Mouse (Mus musculus) midbrain, postnatal 0 days (tissue): ENCODE results near the gene Srgap3. TPM values are rescaled to one million over a fixed set of nuclear protein-coding genes. Genes with fewer than 3 reads are reported as not detected.
"Not testable (repeated sequence)": the region's sequence is repeated elsewhere in the genome, so short reads cannot be mapped to it uniquely, and the experiment has no call there.

Experiments
- ATAC-seq: fragments of 200-750 bp; cut with Nextera tagmentation; 2 replicates; pipeline ENCODE4 v1.8.0; 2017; ENCODE audit warnings: moderate number of reproducible peaks, mild to moderate bottlenecking, moderate TSS enrichment, moderate library complexity; ENCODE audit not compliant: low FRiP score
- DNase-seq: peaks from one replicate; pipeline ENCODE4 v3.0.0-alpha.2; 2015; ENCODE audit warnings: low spot score
- H3K27ac ChIP-seq: fragments of 300-500 bp; sonication (generic); 2 replicates; pipeline ENCODE4 v1.5.1; 2014; ENCODE audit warnings: low read depth, mild to moderate bottlenecking, low read length, mixed read lengths
- H3K27me3 ChIP-seq: fragments of 300-500 bp; sonication (generic); 2 replicates; pipeline ENCODE4 v1.6.1; 2014; ENCODE audit warnings: low read length, control low read depth, mixed read lengths; ENCODE audit not compliant: insufficient read depth
- H3K36me3 ChIP-seq: fragments of 300-500 bp; sonication (generic); 2 replicates; pipeline ENCODE4 v1.6.1; 2014; ENCODE audit warnings: low read length, control low read depth, mixed read lengths; ENCODE audit not compliant: insufficient read depth
- H3K4me1 ChIP-seq: fragments of 300-500 bp; sonication (generic); 2 replicates; pipeline ENCODE4 v1.6.1; 2014; ENCODE audit warnings: mild to moderate bottlenecking, control low read depth, antibody characterized with exemption, low read length, mixed read lengths; ENCODE audit not compliant: insufficient read depth
- H3K4me2 ChIP-seq: fragments of 300-500 bp; sonication (generic); 2 replicates; pipeline ENCODE4 v1.6.1; 2014; ENCODE audit warnings: low read depth, mild to moderate bottlenecking, low read length, mixed read lengths; ENCODE audit not compliant: poor library complexity, severe bottlenecking
- H3K4me3 ChIP-seq: fragments of 300-500 bp; sonication (generic); 2 replicates; pipeline ENCODE4 v1.5.1; 2014; ENCODE audit warnings: low read depth, mild to moderate bottlenecking, low read length, moderate library complexity
- H3K9ac ChIP-seq: fragments of 300-500 bp; sonication (generic); replicated peaks from 2 replicates; pipeline ENCODE4 v1.6.1; 2014; ENCODE audit warnings: mild to moderate bottlenecking, low read length, moderate library complexity, mixed read lengths; ENCODE audit not compliant: poor library complexity, severe bottlenecking
- H3K9me3 ChIP-seq: fragments of 300-500 bp; sonication (generic); 2 replicates; pipeline ENCODE4 v1.6.1; 2016; ENCODE audit warnings: low read length, control low read depth
- CTCF ChIP-seq: IDR thresholded peaks from 2 replicates; pipeline ENCODE4 v1.5.1; 2016; ENCODE audit warnings: antibody characterized with exemption, mild to moderate bottlenecking
- WGBS: fragments of 180-500 bp; shearing (Covaris S2); extraction: QIAGEN DNeasy Blood & Tissue Kit; methylation state at CpG from one replicate; pipeline ENCODE4 v1.1.7; 2014; 5-methylcytosine and 5-hydroxymethylcytosine counted together
- polyA plus RNA-seq: library from polyadenylated mRNA; unstranded; fragments of >200 nt; fragmentation: Nextera tagmentation; extraction: Ambion mirVana; gene quantifications from 2 replicates; pipeline ENCODE4 v1.2.1, GENCODE M21; 2015
- total RNA-seq: library from RNA; depleted of rRNA; stranded (reverse); fragments of >200 nt; gene quantifications from 2 replicates; pipeline ENCODE4 v1.2.3, GENCODE M21; 2014

The Srgap3 gene
- total and polyA plus RNA-seq, 2 experiments from 2014 or later: 29.8 to 58.6 TPM

- H3K4me1 ChIP-seq: peaks cover 16% of the 10 kb centered on the region; the same call in 1 of the 2 replicates
- WGBS: 84% methylated on average over 9 of the region's 9 CpGs
- no peak overlapping the region for H3K4me3 ChIP-seq
- no peaks in the 10 kb centered on the region for H3K27me3 ChIP-seq
- no peak overlapping the region for H3K9ac ChIP-seq
- no peaks in the 10 kb centered on the region for H3K9me3 ChIP-seq
- H3K27ac ChIP-seq: no peak overlapping the region
- no peaks in the 10 kb centered on the region for H3K36me3 ChIP-seq
- H3K4me2 ChIP-seq: no peak overlapping the region
- peak; percentile 10; the same call in 1 of the 2 replicates for TF ChIP-seq CTCF
- DNase-seq (no peak), ATAC-seq (no peak)
Measured at GRCm38 (mm10) chr6:112868197-112868957, 78.7 kb downstream of the Srgap3 start.

DNA sequence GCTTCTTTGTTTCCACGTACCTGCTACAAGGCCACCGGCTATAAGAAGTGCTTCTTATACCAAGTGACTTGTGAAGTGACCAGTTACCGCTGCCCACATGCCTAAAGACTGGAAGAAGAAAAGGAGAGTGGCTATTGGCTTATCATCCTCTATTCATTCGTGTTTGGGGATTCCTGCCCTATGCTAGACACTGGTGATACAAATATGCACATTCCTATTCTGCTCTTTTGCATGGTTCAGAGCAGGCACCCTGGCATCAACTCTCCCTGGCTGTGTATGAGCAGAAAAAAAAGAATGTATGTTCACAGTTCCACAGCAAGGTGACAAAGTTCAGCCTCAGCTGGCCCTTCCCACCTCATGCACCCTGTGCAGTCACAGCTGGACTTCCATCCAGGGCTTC lies 81.0 kb downstream of the Srgap3 start:
- H3K4me3 ChIP-seq: no peak overlapping the region
- WGBS: 66% methylated on average over 4 of the region's 4 CpGs
- no peak overlapping the region for H3K4me2 ChIP-seq
- no peak overlapping the region for H3K9ac ChIP-seq
- peaks cover 14% of the 10 kb centered on the region; the same call in 1 of the 2 replicates for H3K4me1 ChIP-seq
- no peaks in the 10 kb centered on the region for H3K27me3 ChIP-seq
- ATAC-seq (no peak), DNase-seq (no peak)
- H3K9me3 ChIP-seq: no peaks in the 10 kb centered on the region
- TF ChIP-seq CTCF: no peak
- no peak overlapping the region for H3K27ac ChIP-seq
- no peaks in the 10 kb centered on the region for H3K36me3 ChIP-seq

DNA sequence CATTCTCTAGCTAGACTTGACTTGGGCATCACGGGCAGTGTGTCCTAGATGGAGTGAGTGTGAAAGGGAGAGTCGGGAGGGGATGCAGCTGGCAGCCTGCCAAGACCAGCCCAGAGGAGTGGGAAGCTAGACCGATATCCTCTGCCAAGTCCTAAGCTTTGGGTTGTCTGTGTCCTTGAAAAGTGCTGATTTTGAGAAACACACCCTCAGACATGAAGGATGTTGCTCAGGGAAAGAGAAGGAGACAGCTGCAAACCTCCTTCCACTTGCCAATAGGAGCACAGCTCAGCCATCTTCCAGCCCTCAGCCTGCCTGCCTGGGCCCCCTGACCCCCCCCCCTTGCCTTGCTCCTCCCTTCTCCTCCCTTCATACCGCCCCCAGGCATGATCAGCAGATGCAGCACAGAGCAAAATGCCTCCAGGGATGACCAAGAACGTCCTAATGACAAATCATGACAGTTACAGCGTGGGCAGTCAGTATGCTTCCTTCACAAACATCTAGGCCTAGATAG lies 82.0 kb downstream of the Srgap3 start:
- Histone ChIP-seq H3K4me1 (peaks cover 14% of the 10 kb centered on the region; the same call in 1 of the 2 replicates), H3K9me3 (no peaks in the 10 kb centered on the region), H3K27ac (peak overlapping the region; percentile 38; the same call in 1 of the 2 replicates), H3K27me3 (no peaks in the 10 kb centered on the region), H3K4me3 (no peak overlapping the region), H3K4me2 (0 out of 2 replicates have a peak overlapping the region, but pooled peaks have one; percentile 9), H3K36me3 (no peaks in the 10 kb centered on the region), H3K9ac (no peak overlapping the region)
- 25% methylated on average over 6 of the region's 6 CpGs for WGBS
- DNase-seq (peak; percentile 55), ATAC-seq (peak; percentile 35; the same call in 1 of the 2 replicates)
- TF ChIP-seq CTCF: no peak

GRCm38 (mm10) chr6:112862465-112862864 lies 84.6 kb downstream of the Srgap3 start:
- H3K4me2 ChIP-seq: no peak overlapping the region
- no peak overlapping the region for H3K27ac ChIP-seq
- DNase-seq: no peak
- no peaks in the 10 kb centered on the region for H3K9me3 ChIP-seq
- H3K4me1 ChIP-seq: peaks cover 14% of the 10 kb centered on the region; the same call in 1 of the 2 replicates
- WGBS: 86% methylated on average over 7 of the region's 7 CpGs
- no peak for ATAC-seq
- H3K9ac ChIP-seq: no peak overlapping the region
- no peaks in the 10 kb centered on the region for H3K27me3 ChIP-seq
- no peaks in the 10 kb centered on the region for H3K36me3 ChIP-seq
- no peak overlapping the region for H3K4me3 ChIP-seq
- TF ChIP-seq CTCF: no peak

GRCm38 (mm10) chr6:112861351-112862297 lies 85.4 kb downstream of the Srgap3 start:
- no peak for DNase-seq
- Histone ChIP-seq H3K27me3 (no peaks in the 10 kb centered on the region), H3K9me3 (no peaks in the 10 kb centered on the region), H3K9ac (no peak overlapping the region), H3K27ac (no peak overlapping the region), H3K4me2 (no peak overlapping the region), H3K36me3 (no peaks in the 10 kb centered on the region), H3K4me1 (peaks cover 18% of the 10 kb centered on the region; the same call in 1 of the 2 replicates), H3K4me3 (no peak overlapping the region)
- no peak for TF ChIP-seq CTCF
- ATAC-seq: no peak
- WGBS: 69% methylated on average over 11 of the region's 11 CpGs

GRCm38 (mm10) chr6:112860290-112860689 lies 86.8 kb downstream of the Srgap3 start:
- not testable (repeated sequence) for ATAC-seq, H3K27me3 ChIP-seq, H3K4me2 ChIP-seq, H3K4me1 ChIP-seq, H3K27ac ChIP-seq, H3K9me3 ChIP-seq, H3K36me3 ChIP-seq, H3K9ac ChIP-seq, DNase-seq, H3K4me3 ChIP-seq
- WGBS: 95% methylated on average over 5 of the region's 5 CpGs
